ENCODE assay signal across 10 mouse cellular contexts in the genomic region with DNA sequence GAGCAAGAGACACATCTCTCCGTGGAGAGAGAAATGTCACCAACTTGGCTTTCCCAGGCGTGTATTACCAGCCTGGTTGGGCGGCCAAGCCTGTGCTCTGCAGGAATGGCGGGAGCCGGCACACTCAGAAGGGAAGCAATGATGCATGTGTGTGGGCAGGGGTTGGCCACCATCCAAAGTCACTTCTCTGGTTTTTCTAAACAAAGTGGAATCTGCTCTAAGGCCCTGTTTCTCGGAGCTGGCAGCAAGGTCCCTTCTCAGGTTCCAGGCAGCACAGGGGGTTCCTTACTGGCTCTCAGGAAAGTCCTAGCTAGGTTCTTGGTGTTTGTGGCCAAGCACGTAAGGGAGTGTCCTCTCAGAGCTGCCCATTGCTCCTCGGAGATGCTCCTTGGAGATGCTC. TPM values are rescaled to one million over a fixed set of nuclear protein-coding genes. Genes with fewer than 3 reads are reported as not detected.
DNase-seq lines count a peak whose midpoint lies in the region; ATAC-seq and TF ChIP-seq lines count a peak whose summit lies in the region.
"Had no signal": no experiment of that assay in that cellular context is flagged by ENCODE, and none has a peak within 500 bp of the region (broad histone marks: within the 10 kb centered on the region; RNA-seq: fewer than 3 reads in every experiment).

No protein-coding gene starts in this region.

- H3K27me3 ChIP-seq in intestine, embryonic 14.5 days (replicated peaks; ENCODE audit: control insufficient read depth, insufficient read depth, low read length): no peaks in the 10 kb centered on the region
- H3K27me3 ChIP-seq in intestine, postnatal 0 days (replicated peaks; ENCODE audit: control insufficient read depth, insufficient read depth, low read length): no peaks in the 10 kb centered on the region
- no peaks in the 10 kb centered on the region for H3K27me3 ChIP-seq in kidney, embryonic 14.5 days (ENCODE audit: control insufficient read depth, insufficient read depth, low read length)
- H3K27me3 ChIP-seq in forebrain, embryonic 13.5 days: no peaks in the 10 kb centered on the region

- WGBS in intestine, embryonic 14.5 days: 54% methylated on average over 8 of the region's 8 CpGs
- WGBS in intestine, postnatal 0 days: 66% methylated on average over 8 of the region's 8 CpGs
- 40% methylated on average over 8 of the region's 8 CpGs for WGBS in kidney, embryonic 14.5 days
- WGBS in forebrain, embryonic 13.5 days: 60% methylated on average over 8 of the region's 8 CpGs

- no peak overlapping the region for H3K4me2 ChIP-seq in intestine, embryonic 14.5 days (ENCODE audit: low read length)
- no peak overlapping the region for H3K4me2 ChIP-seq in intestine, postnatal 0 days (replicated peaks; ENCODE audit: low read depth)
- no peak overlapping the region for H3K4me2 ChIP-seq in kidney, embryonic 14.5 days (replicated peaks; ENCODE audit: low read depth, low read length)
- H3K4me2 ChIP-seq in forebrain, embryonic 13.5 days: no peak overlapping the region

- ATAC-seq in intestine, embryonic 14.5 days (replicated peaks; ENCODE audit: low FRiP score, low TSS enrichment, low read depth): no peak
- no peak for ATAC-seq in intestine, postnatal 0 days
- ATAC-seq in kidney, embryonic 14.5 days (ENCODE audit: low FRiP score, low TSS enrichment): peak; percentile 67
- no peak for ATAC-seq in monocyte, adult 5-6 weeks (replicated peaks; ENCODE audit: insufficient number of reproducible peaks, low FRiP score, low TSS enrichment, poor library complexity, severe bottlenecking)
- no peak for ATAC-seq in forebrain, embryonic 13.5 days

- peaks cover 17% of the 10 kb centered on the region for H3K4me1 ChIP-seq in intestine, embryonic 14.5 days (replicated peaks; ENCODE audit: control insufficient read depth, insufficient read depth, low read length)
- H3K4me1 ChIP-seq in intestine, postnatal 0 days (replicated peaks; ENCODE audit: control insufficient read depth, insufficient read depth, low read length): peaks cover 8% of the 10 kb centered on the region
- H3K4me1 ChIP-seq in kidney, embryonic 14.5 days (ENCODE audit: control insufficient read depth, insufficient read depth, low read length): peaks cover 7% of the 10 kb centered on the region; the same call in 1 of the 2 replicates
- peaks cover 14% of the 10 kb centered on the region for H3K4me1 ChIP-seq in forebrain, embryonic 13.5 days

- no peaks in the 10 kb centered on the region for H3K36me3 ChIP-seq in intestine, embryonic 14.5 days (ENCODE audit: control insufficient read depth, insufficient read depth, low read length)
- H3K36me3 ChIP-seq in intestine, postnatal 0 days (ENCODE audit: control insufficient read depth, insufficient read depth): 0 out of 2 replicates have a peak, but pooled peaks cover 4% of the 10 kb centered on the region
- H3K36me3 ChIP-seq in kidney, embryonic 14.5 days (ENCODE audit: control insufficient read depth, insufficient read depth, low read length): no peaks in the 10 kb centered on the region
- H3K36me3 ChIP-seq in forebrain, embryonic 13.5 days (ENCODE audit: poor library complexity, severe bottlenecking): no peaks in the 10 kb centered on the region
- H3K36me3 ChIP-seq: G1E had no signal

- H3K4me3 ChIP-seq in intestine, embryonic 14.5 days (ENCODE audit: low read depth, low read length): no peak overlapping the region
- no peak overlapping the region for H3K4me3 ChIP-seq in intestine, postnatal 0 days (ENCODE audit: low read depth, low read length)
- H3K4me3 ChIP-seq in kidney, embryonic 14.5 days (ENCODE audit: low read length): no peak overlapping the region
- no peak overlapping the region for H3K4me3 ChIP-seq in forebrain, embryonic 13.5 days

- no peak overlapping the region for H3K9ac ChIP-seq in intestine, embryonic 14.5 days (ENCODE audit: low read length)
- H3K9ac ChIP-seq in intestine, postnatal 0 days (ENCODE audit: low read depth, low read length): no peak overlapping the region
- no peak overlapping the region for H3K9ac ChIP-seq in kidney, embryonic 14.5 days (ENCODE audit: low read depth, low read length)
- no peak overlapping the region for H3K9ac ChIP-seq in forebrain, embryonic 13.5 days
- H3K9ac ChIP-seq: liver, embryonic 14.5 days had no signal

- no peaks in the 10 kb centered on the region for H3K9me3 ChIP-seq in intestine, embryonic 14.5 days (ENCODE audit: control insufficient read depth, low read length)
- H3K9me3 ChIP-seq in intestine, postnatal 0 days (ENCODE audit: control insufficient read depth): no peaks in the 10 kb centered on the region
- no peaks in the 10 kb centered on the region for H3K9me3 ChIP-seq in kidney, embryonic 14.5 days (ENCODE audit: control insufficient read depth, low read length)
- no peaks in the 10 kb centered on the region for H3K9me3 ChIP-seq in forebrain, embryonic 13.5 days (replicated peaks)
- H3K9me3 ChIP-seq: G1E had no signal

- no peak for TF ChIP-seq CTCF in intestine, postnatal 0 days (IDR thresholded peaks at IDR 0.05; ENCODE audit: low read depth)

- DNase-seq in intestine, embryonic 14.5 days (ENCODE audit: low spot score): no peak
- peak; percentile 37 to 61 for DNase-seq in adrenal gland, postnatal 36 days
- peak; percentile 32 for DNase-seq in lung, postnatal 14 days
- no peak for DNase-seq in thymus, adult 18-20 months

- 0 out of 2 replicates have a peak overlapping the region, but pooled peaks have one; percentile 1 for H3K27ac ChIP-seq in intestine, embryonic 14.5 days (ENCODE audit: low read depth)
- H3K27ac ChIP-seq in intestine, postnatal 0 days (ENCODE audit: low read depth, low read length): no peak overlapping the region
- H3K27ac ChIP-seq in kidney, embryonic 14.5 days (ENCODE audit: low read depth, low read length): peak overlapping the region; percentile 4; the same call in 1 of the 2 replicates
- no peak overlapping the region for H3K27ac ChIP-seq in forebrain, embryonic 13.5 days
- H3K27ac ChIP-seq: liver, embryonic 14.5 days had no signal

RNA-seq across cellular contexts. Expression of gene Rph3al, which starts 58.2 kb away (rescaled TPM):
- polyA plus RNA-seq in intestine, embryonic 14.5 days (2014; fragmentation: Nextera tagmentation; extraction: Ambion mirVana): 17.0 and 21.7 TPM in 2 replicates
- 10.5 and 12.9 TPM in 2 replicates for polyA plus RNA-seq in intestine, postnatal 0 days (2015; fragmentation: Nextera tagmentation; extraction: Ambion mirVana)
- total RNA-seq in adrenal gland, postnatal 36 days (2021): 10 to 100 TPM; 14.5 to 14.8 TPM
- polyA plus RNA-seq in kidney, embryonic 14.5 days (2014; fragmentation: Nextera tagmentation; extraction: Ambion mirVana): 8.8 and 13.1 TPM in 2 replicates
- total RNA-seq in monocyte, adult 5-6 weeks (2017): 2.3 to 4.9 TPM (median 4.6 TPM) in 3 replicates
- polyA plus RNA-seq in forebrain, embryonic 13.5 days (2015; fragmentation: Nextera tagmentation; extraction: Ambion mirVana): 1.1 and 1.3 TPM in 2 replicates
- total RNA-seq: G1E had no signal
- polyA plus RNA-seq: G1E had no signal

Comparison
In these comparisons a context has a peak if more than half of its experiments do, and no peak if none do; other contexts are left out.
1. H3K27ac ChIP-seq: peak in intestine, embryonic 14.5 days (single experiment) and kidney, embryonic 14.5 days (single experiment); none in intestine, postnatal 0 days (single experiment) and forebrain, embryonic 13.5 days (single experiment).
2. DNase-seq: peak in adrenal gland, postnatal 36 days (2 of 2) and lung, postnatal 14 days (single experiment); none in intestine, embryonic 14.5 days (single experiment) and thymus, adult 18-20 months (0 of 2).